Mouse (Mus musculus): ENCODE measurements around the gene Tmco1. TPM values are rescaled to one million over a fixed set of nuclear protein-coding genes. Genes with fewer than 3 reads are reported as not detected.

Gene Tmco1
- total RNA-seq, 1 experiment: 155 TPM

GRCm38 (mm10) chr1:167273380-167274163 is 34.6 kb upstream of the Tmco1 start:
- in situ Hi-C loops (cut with MboI; ENCODE audit: low sequenced_read_pairs in 2 of 2, unreplicated experiment in 2 of 2): no loop called here
- H3K9ac ChIP-seq (ENCODE audit: insufficient read depth, low read depth, low read length, poor library complexity, severe bottlenecking): no peak overlapping the region; the same call in 1 of the 2 replicates
- peaks cover 22 to 37% of the 10 kb centered on the region in 2 experiments for H3K4me1 ChIP-seq (ENCODE audit: control insufficient read depth in 2 of 2, insufficient read depth in 2 of 2, low read length in 2 of 2, poor library complexity in 1 of 2)
- H3K9me3 ChIP-seq (ENCODE audit: control insufficient read depth, insufficient read depth, low read depth, low read length): no peaks in the 10 kb centered on the region
- no peaks in the 10 kb centered on the region; the same call in 1 of the 2 replicates for H3K36me3 ChIP-seq (ENCODE audit: control insufficient read depth, insufficient read depth, low read length, poor library complexity, severe bottlenecking)
- peak overlapping the region; percentile 2 to 24; a peak in 3 of 4 replicates for H3K4me3 ChIP-seq (ENCODE audit: insufficient read depth in 1 of 2, low read depth in 1 of 2, low read length in 2 of 2, poor library complexity in 1 of 2, severe bottlenecking in 1 of 2)
- no peak for DNase-seq (ENCODE audit: low read depth, low spot score)
- no peak for TF ChIP-seq MAFK (IDR thresholded peaks at IDR 0.05; ENCODE audit: insufficient read depth, low read depth, low read length)
- TF ChIP-seq HCFC1 (IDR thresholded peaks at IDR 0.05; ENCODE audit: borderline replicate concordance, insufficient read depth, low read length): no peak
- TF ChIP-seq ZNF384 (IDR thresholded peaks at IDR 0.05; ENCODE audit: low read depth, low read length): no peak
- TF ChIP-seq ZC3H11A (IDR thresholded peaks at IDR 0.05; ENCODE audit: borderline replicate concordance, low read depth, low read length): no peak
- no peak for TF ChIP-seq CHD2 (IDR thresholded peaks at IDR 0.05; ENCODE audit: low read depth, low read length)
- peak overlapping the region; percentile 52 for H3K27ac ChIP-seq (ENCODE audit: insufficient read depth, low read depth, low read length, poor library complexity, severe bottlenecking)

GRCm38 (mm10) chr1:167274646-167275390 is 33.4 kb upstream of the Tmco1 start:
- H3K9ac ChIP-seq (ENCODE audit: insufficient read depth, low read depth, low read length, poor library complexity, severe bottlenecking): 0 out of 2 replicates have a peak overlapping the region, but pooled peaks have one; percentile 8
- H3K27ac ChIP-seq (ENCODE audit: insufficient read depth, low read depth, low read length, poor library complexity, severe bottlenecking): peak overlapping the region; percentile 72
- no peak for TF ChIP-seq HCFC1 (IDR thresholded peaks at IDR 0.05; ENCODE audit: borderline replicate concordance, insufficient read depth, low read length)
- TF ChIP-seq CHD2 (IDR thresholded peaks at IDR 0.05; ENCODE audit: low read depth, low read length): peak; percentile 66; the same call in 1 of the 2 replicates
- TF ChIP-seq MAFK (IDR thresholded peaks at IDR 0.05; ENCODE audit: insufficient read depth, low read depth, low read length): no peak
- peak; percentile 78 for DNase-seq (ENCODE audit: low read depth, low spot score)
- in situ Hi-C loops (cut with MboI; ENCODE audit: low sequenced_read_pairs in 2 of 2, unreplicated experiment in 2 of 2): no loop called here
- H3K4me1 ChIP-seq (ENCODE audit: control insufficient read depth in 2 of 2, insufficient read depth in 2 of 2, low read length in 2 of 2, poor library complexity in 1 of 2): peaks cover 16 to 35% of the 10 kb centered on the region in 2 experiments
- no peaks in the 10 kb centered on the region for H3K9me3 ChIP-seq (ENCODE audit: control insufficient read depth, insufficient read depth, low read depth, low read length)
- H3K4me3 ChIP-seq (ENCODE audit: insufficient read depth in 1 of 2, low read depth in 1 of 2, low read length in 2 of 2, poor library complexity in 1 of 2, severe bottlenecking in 1 of 2): no peak overlapping the region
- H3K36me3 ChIP-seq (ENCODE audit: control insufficient read depth, insufficient read depth, low read length, poor library complexity, severe bottlenecking): peaks cover 6% of the 10 kb centered on the region

- peaks cover 12% of the 10 kb centered on the region for H3K36me3 ChIP-seq (ENCODE audit: control insufficient read depth, insufficient read depth, low read length, poor library complexity, severe bottlenecking)
- TF ChIP-seq HCFC1 (IDR thresholded peaks at IDR 0.05; ENCODE audit: borderline replicate concordance, insufficient read depth, low read length): no peak
- TF ChIP-seq MAFK (IDR thresholded peaks at IDR 0.05; ENCODE audit: insufficient read depth, low read depth, low read length): peak; percentile 66
- no peaks in the 10 kb centered on the region for H3K9me3 ChIP-seq (ENCODE audit: control insufficient read depth, insufficient read depth, low read depth, low read length)
- H3K4me3 ChIP-seq (ENCODE audit: insufficient read depth in 1 of 2, low read depth in 1 of 2, low read length in 2 of 2, poor library complexity in 1 of 2, severe bottlenecking in 1 of 2): no peak overlapping the region
- no peak overlapping the region for H3K27ac ChIP-seq (ENCODE audit: insufficient read depth, low read depth, low read length, poor library complexity, severe bottlenecking)
- peaks cover 13 to 36% of the 10 kb centered on the region in 2 experiments for H3K4me1 ChIP-seq (ENCODE audit: control insufficient read depth in 2 of 2, insufficient read depth in 2 of 2, low read length in 2 of 2, poor library complexity in 1 of 2)
- DNase-seq (ENCODE audit: low read depth, low spot score): no peak
- H3K9ac ChIP-seq (ENCODE audit: insufficient read depth, low read depth, low read length, poor library complexity, severe bottlenecking): no peak overlapping the region
- in situ Hi-C loops (cut with MboI; ENCODE audit: low sequenced_read_pairs in 2 of 2, unreplicated experiment in 2 of 2): no loop called here
These were observed 29.8 kb upstream of the Tmco1 start for GRCm38 (mm10) chr1:167278395-167278794.

- peaks cover 12% of the 10 kb centered on the region for H3K36me3 ChIP-seq (ENCODE audit: control insufficient read depth, insufficient read depth, low read length, poor library complexity, severe bottlenecking)
These were observed 28.9 kb upstream of the Tmco1 start for GRCm38 (mm10) chr1:167279160-167279715.

More at GRCm38 (mm10) chr1:167279160-167279715, 28.9 kb upstream of the Tmco1 start:
- no peak overlapping the region for H3K9ac ChIP-seq (ENCODE audit: insufficient read depth, low read depth, low read length, poor library complexity, severe bottlenecking)
- no peak for DNase-seq (ENCODE audit: low read depth, low spot score)
- in situ Hi-C loops (cut with MboI; ENCODE audit: low sequenced_read_pairs in 2 of 2, unreplicated experiment in 2 of 2): no loop called here
- H3K27ac ChIP-seq (ENCODE audit: insufficient read depth, low read depth, low read length, poor library complexity, severe bottlenecking): peak overlapping the region; percentile 17; the same call in 1 of the 2 replicates
- TF ChIP-seq ZC3H11A (IDR thresholded peaks at IDR 0.05; ENCODE audit: borderline replicate concordance, low read depth, low read length) (no peak), MAFK (IDR thresholded peaks at IDR 0.05; ENCODE audit: insufficient read depth, low read depth, low read length) (peak; percentile 28; the same call in 1 of the 2 replicates)
- peaks cover 9 to 30% of the 10 kb centered on the region in 2 experiments for H3K4me1 ChIP-seq (ENCODE audit: control insufficient read depth in 2 of 2, insufficient read depth in 2 of 2, low read length in 2 of 2, poor library complexity in 1 of 2)
- H3K4me3 ChIP-seq (ENCODE audit: insufficient read depth in 1 of 2, low read depth in 1 of 2, low read length in 2 of 2, poor library complexity in 1 of 2, severe bottlenecking in 1 of 2): peak overlapping the region; percentile 2 to 40; a peak in 2 of 4 replicates
- no peaks in the 10 kb centered on the region for H3K9me3 ChIP-seq (ENCODE audit: control insufficient read depth, insufficient read depth, low read depth, low read length)
